Mouse (Mus musculus) heart, postnatal 36 days (tissue): ENCODE results near the gene Evl. TPM values are rescaled to one million over a fixed set of nuclear protein-coding genes. Genes with fewer than 3 reads are reported as not detected.
A peak's percentile ranks its signal among the peaks of the same experiment; 100 is the strongest.

Experiments used
- DNase-seq, 2 experiments: peaks; one replicate each; pipeline ENCODE4 v3.0.0; 2021 to 2022
- intact Hi-C: fragments of 180-260 bp; cut with DNase I; formaldehyde crosslinking; loops from one replicate; pipeline ENCODE4 v1.15.1; 2025
- total RNA-seq, 2 experiments: library from RNA; stranded (reverse); gene quantifications; 2 replicates each; pipeline ENCODE4 v1.2.3; 2021

Evl gene
- total RNA-seq, 2 experiments from 2014 or later = 46.8 to 48.7 TPM

DNA sequence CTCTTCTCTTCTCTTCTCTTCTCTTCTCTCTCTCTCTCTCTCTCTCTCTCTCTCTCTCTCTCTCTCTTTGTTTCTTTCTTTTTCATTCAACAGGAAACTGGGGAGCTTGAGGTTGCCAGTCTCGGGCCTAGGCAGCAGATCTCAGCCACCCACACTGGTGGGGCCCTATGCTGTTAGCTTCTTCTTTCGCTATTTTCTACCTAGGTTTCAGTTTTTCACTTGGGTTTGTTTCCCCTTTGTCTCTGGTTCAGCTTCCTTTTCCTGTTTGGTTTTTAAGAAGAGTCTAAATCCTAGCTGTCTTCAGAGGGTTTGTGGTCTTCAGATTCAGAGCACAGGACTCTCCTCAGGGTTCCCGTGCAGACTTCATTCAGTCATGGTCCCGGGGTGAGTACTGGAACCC, 81.0 kb downstream of the Evl start:
- intact Hi-C loops = no loop called here
- DNase-seq = no peak

DNA sequence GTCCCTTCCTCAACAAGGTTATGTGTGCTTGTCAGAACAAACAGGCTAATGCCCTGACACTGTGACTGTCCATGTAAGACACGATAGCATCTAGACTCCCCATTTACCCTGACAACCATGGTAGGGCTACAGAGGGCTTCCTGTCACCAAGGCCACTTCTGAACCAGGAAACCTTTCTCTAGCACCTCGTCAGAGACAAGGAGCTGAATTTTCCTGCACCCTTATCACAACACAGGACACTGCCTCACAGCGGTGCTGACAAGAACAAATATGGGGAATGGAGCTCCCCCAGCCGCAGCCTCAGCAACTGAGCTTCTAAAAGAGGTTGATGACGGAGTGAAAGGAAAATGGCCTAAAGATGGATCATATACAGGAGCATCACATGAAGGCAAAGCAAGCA, 82.9 kb downstream of the Evl start:
- intact Hi-C loops = no loop called here
- no peak for DNase-seq

DNA sequence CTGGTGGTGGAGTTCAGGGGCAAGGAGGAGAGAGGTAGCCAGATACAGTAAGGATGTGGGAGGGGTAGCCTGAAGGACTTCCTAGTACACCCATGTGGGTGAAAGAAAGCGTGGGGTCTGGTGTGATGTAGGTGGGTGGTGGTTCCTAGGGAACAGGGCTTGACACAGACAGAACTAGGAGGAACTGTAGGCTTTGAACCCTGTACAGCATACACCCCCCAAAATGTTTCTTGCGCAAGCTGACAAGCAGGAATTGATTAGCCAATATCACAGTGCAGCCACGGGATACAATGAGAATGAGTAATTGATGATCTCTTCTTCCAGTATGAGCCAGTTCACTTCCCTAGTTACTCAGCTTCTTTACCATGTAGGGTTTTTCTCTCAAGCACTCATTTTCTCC, 84.6 kb downstream of the Evl start:
- intact Hi-C loops = no loop called here
- no peak for DNase-seq

DNA sequence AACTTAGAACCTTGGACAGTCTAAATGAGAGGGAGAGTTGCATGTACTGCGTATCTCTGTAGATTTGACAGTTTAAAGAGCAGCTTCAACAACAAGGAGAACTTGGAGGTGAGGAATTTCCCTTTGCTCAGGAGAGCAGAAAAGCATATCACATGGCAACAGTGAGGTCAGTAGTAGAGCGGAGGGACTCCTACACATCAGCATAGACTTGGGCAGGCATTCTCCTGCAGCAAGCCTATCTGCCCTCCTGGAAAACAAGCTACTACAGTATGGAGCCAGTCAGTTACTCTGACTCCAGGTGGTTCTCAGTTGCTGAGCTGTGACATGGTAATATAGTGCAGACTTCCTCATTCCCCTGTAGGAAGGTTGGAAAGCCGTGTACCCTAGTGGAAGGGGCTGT, 87.5 kb downstream of the Evl start:
- intact Hi-C loops = no loop called here

DNA sequence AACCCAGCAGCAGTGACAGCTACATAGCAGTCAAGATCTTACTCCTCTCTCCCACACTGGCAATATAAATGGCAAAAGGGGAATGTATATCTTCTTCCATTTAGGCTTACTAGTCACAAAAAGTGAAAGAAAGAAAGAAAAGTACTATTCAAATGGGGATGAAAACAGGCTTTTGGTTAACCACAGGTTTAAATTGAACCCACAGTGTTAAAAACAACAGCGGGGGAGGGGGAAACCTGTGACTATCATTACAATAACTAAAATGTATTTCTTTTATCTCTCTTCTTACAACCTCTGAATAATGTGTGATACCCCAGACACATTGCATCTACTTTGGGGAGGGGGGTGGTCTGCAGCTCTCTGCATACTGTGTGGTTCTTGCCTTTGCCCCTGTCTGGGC, 91.7 kb downstream of the Evl start:
- intact Hi-C loops = no loop called here
- no peak for DNase-seq

More for the DNA sequence above, 87.5 kb downstream of the Evl start:
- DNase-seq = no peak

DNA sequence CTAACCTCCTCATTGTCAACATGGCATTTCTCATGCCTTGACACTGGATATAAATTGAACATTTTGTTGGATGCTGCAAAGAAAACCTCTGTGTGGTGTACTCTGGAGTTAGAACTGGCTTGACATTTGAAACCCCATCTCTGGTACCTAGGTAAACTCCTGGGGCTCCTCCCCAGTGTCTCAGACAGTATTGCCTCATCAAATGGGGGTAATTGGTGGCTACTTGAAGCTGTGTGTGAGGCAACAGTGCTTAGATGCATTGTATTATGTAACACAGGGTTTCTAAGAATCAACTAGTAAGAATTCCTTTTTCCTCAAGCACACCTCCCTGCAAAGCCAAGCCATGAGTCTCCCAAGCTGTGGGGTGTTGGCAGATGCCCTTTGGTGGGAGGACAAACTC, 93.3 kb downstream of the Evl start:
- no peak for DNase-seq
- intact Hi-C loops = no loop called here

DNA sequence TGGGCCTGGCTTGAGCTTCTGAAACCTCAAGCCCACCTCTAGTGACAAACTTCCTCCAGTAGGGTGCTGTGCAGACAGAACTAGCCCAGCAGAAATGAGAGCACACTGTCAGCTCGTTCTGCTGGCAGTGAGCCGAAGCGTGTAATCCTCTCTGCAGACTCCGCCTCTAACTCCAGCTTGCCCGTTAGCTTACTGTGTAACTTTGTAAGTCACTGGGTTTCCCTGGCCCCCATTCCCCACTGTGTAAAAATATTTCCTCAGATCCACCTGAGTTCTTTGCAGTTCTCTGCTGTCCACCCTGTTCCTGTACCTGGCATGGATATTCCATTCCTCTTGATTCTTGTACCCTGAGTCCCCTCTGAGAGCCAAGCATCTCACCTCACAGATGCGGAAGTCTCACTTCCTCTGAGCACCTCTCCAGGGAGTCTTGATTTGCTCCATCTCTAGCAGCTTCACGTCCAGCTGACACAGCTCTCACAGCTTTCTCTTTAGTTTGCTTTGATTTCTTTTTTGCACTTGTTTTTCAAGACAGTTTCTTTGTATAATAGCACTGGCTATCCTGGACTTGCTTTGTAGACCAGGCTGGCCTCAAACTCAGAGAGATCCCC, 96.6 kb downstream of the Evl start:
- intact Hi-C loops = loop anchor here (5.0 kb wide), 1 partner anchor 94 kb away; no protein-coding TSS in a partner anchor

DNA sequence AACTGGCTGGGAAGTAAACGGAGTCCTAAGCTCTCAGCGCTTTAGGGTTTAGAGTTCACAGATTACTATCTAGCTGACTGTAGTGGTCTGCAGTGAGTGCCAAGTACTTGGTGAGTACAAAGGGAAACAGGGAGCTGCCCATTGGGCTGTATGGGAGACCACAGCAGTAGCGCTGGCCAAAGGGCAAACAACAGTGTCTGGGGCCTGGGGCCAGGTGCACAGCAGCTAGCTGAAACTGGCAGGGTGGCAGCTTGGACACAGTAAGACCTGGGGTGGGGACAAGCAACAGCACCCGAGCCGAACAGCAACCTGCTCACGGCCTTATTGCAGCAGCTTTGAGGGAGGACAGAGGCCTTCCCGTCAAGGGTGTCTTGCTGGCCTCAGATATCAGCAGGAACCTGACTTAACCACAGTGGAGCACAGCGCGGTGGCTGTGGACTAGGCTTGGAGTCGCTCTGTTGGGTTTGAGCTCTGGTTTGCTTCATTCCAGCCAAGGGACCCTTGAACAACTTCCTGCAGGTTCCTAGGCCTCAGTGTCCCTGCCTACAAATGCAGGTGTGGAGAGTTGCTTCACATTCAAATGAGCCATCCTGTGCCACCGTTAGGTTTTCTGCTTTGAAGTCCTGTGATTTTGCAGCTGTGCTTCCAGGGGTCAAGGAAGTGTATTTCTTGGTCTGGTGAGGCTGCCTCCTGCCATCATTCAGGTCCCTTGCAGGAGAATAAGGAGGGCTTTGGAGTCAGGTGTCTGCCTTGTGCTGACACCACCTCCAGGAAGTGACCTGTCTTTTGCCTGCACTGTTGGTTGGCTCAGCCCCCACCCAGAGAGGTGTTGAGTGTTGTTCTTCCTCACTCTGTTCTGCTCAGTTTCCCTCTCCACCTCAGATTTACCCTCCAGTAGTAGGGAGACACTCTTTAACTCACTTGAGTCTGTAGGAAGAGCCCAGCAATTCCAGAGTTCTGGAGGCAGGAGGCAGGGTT, 99.1 kb downstream of the Evl start:
- intact Hi-C loops = loop anchor here (5.0 kb wide), 1 partner anchor 96 kb away; no protein-coding TSS in a partner anchor
- DNase-seq = no peak

More for the DNA sequence above, 96.6 kb downstream of the Evl start:
- peak; percentile 53 to 58 for DNase-seq

DNA sequence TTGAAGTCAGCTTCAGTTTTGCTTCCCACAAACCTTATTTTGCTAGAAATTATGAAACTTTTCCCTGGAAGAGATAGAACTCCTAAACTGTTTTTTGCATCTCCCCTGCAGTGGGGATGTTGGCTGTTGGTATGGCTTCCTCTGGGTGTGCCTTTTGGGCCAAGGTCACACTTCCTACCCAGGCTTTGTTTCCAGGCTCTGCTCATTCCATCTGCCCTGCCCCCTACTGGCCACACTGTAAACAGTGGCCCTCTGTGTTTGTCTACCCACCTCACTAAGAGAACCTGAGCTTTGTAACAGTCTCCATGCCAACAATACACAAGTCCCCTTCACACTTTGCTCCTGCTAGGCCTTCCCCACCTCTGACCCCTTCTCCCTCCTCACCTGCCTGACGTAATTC, 102.8 kb downstream of the Evl start:
- DNase-seq = peak; percentile 58 to 66
- intact Hi-C loops = loop anchor here (1.0 kb wide), 1 partner anchor 43 kb away; no protein-coding TSS in a partner anchor

DNA sequence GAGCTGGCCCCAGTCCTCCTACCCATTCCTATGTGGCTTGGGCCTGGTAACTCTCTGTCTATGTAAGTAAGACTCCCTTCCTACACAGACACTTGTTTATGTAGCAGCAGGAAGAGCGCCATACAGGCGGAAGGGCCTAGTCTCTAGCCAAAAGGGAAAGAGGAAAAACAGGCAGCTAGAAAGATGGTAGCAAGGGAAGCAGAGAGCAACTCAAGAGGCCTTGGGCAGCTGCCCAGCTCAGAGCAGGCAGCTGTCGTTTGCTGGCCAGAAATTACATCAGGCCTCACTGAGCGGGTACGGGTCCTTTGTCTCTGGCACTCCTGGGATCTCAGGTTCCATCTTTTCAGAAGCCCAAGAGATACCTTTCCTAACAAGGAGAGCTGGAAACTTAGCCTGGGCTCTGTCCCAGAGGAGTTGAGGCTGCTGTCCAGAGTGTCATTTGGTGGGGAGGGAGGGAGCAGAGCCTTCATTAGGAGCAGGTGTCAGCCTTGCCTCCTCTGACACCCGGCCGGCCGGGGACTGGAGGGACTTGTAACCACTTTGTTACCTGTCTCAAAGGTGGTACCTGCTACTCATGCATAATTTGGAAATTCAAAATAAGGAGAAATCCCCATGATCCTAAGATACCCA, 114.2 kb downstream of the Evl start:
- intact Hi-C loops = no loop called here
- DNase-seq = no peak

DNA sequence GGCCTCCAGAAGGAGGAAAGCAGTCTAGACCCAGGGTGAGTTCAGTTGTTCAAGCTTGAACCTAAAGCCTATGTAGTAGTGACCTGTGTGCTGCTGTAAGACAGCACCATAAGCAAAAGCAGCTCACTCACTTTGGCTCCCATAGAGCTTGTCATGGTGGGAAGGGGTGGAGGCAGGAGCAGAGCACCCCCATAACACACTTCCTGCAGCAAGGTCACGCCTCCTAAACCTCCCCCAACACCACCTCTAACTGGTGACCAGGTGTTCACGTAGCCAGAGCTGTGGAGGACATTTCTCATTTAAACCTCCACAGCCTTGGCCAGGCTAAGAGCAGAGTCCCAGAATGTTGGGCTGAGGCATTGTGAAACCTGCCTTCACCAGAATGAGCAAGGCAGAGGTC, 117.0 kb downstream of the Evl start:
- no peak for DNase-seq
- intact Hi-C loops = no loop called here

DNA sequence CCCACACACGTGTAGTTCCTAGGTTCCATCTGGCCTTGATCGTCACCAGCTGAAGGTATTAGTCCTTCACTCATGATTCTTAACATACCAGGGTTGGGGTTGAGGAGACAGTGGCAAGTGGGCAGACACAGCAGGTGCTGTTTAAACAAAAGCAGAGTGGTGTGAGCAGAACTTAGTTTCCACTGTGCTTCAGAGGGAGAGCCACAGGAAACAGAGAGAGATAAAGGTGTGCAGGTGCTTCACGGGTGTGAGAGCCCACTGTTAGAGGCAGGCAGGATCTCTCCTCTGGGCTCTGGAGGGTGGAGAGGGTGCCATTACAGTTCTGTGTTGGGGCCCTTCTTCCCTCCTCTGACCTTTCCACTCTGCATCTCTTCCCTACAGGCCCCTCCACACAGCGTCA, 118.4 kb downstream of the Evl start:
- no peak for DNase-seq
- intact Hi-C loops = no loop called here

DNA sequence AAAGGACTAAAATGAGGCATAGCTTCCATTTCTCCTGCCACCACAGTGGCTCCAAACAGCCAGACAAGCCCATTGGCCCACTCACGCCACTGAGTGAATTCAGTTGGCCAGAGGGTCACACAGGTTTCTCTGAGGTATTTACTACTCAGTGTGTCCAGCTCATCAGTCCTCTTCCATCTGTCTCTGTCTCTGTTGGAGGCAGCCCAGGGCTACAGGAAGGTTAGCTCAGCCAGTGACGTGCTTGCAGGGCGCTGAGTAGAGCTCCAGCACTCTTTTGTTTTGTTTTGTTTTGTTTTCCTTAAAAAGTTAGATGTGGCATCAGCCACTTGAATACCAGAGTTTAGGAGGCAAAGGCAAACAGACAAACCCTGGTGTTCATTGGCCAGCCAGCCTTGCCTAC, 119.0 kb downstream of the Evl start:
- intact Hi-C loops = no loop called here
- DNase-seq = no peak

DNA sequence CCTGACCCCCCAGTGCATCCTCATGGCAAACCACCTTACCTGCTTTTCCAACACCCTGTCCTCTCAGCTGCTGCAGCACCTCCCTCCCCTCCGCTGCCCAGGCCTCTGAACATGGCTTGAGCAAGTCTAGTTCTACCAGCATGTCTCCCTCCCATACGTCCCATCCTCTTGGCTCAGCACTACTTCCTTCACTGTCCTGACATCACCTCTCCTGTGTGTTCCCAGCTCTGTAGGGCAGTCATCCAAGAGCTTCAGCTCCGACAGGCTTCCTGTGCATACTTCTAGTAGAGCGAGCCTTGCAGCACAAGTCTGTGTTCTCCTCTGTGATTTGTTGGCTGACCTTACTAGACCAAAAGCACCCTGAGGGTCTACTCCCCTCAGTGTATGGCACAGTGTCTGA, 120.0 kb downstream of the Evl start:
- peak; percentile 55 to 58 for DNase-seq
- intact Hi-C loops = no loop called here

DNA sequence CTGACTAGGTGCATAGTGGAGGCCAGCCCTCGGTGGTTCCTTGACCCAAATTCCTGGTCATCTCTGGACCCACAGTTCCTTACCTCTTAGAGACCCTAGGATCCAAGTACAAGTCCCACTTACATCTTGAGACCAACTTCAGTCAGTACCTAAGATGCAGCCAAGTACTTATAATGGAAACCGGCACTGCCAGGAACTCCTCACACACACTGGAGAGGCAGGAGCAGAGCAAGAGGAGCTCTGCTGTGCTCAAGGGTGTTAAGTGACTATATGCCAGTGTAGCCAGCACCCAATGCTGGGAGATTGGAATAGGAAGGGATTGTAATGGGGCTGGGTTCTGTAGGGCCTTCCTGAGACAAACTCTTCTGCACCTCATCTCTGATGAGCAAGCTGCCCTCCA, 120.4 kb downstream of the Evl start:
- no peak for DNase-seq
- intact Hi-C loops = no loop called here

DNA sequence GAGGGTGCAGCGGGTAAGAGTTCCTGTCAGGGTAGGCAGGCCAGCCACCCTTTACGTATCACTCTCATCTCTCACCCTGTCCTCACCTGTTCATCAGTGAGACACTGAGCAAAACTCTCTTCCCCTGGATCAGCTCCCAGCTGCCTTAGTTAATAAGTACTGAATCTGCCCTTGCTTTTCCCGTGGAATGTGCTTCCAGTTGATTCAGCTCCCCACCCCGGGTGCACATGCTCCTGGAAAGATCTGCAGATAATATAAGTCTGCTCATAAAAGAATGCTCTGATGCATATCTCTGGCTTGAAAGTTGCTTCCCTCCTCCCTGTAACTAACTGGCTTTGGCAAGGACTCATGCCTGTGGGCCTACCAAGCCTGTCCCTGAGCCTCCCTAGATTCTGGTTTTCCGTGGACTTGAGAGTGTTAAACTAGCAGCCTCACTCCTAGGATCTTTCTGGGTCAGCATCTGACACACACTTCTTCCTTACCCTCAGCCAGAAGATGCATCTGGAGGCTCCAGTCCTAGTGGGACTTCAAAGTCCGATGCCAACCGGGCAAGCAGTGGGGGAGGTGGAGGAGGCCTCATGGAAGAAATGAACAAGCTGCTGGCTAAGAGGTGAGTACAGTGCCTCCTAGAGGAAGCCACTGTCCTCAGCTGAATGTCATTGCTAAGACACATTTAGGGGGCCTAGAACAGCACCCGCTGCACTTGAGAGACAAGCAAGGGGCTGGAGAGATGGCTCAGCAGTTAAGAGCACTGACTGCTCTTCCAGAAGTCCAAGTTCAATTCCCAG, 121.3 kb downstream of the Evl start:
- DNase-seq = no peak
- intact Hi-C loops = no loop called here

DNA sequence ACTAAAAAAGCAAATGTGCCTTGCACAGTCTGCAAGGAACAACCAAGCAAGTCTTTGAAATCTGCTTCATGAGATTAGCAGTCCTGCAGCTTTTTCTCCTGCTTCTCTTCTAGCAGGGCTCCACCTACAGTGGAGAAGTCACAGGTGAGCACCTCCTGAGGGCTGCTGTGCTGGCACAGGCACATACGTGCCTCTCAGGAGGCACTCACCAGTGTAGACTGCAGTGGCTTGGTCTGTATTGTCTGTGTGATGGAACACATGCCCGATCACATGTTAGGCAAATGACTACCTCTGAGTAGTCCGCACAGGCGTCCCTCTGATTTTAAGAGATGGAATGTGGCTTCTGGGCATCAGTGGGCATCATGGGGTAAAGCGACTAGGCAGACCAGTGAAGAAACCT, 122.6 kb downstream of the Evl start:
- no peak for DNase-seq
- intact Hi-C loops = no loop called here

DNA sequence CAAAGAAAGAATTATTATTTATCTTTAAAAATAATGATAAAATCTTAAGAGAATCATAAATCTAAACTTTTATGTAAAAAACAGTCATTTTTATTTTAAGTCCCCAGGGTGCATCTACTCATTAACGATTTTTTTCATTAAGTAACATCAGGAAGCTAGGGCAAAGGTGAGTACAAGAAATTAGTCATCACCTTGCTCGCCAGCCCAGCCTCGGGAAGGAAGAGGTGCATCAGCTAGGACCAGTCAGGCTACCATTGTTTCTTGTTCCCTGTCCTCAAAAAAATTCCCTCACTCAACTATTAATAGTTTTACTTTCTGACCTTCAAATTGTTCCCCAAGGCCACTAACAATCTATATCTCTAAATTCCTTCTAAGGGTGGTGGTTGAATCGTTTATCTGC, 123.8 kb downstream of the Evl start:
- intact Hi-C loops = no loop called here
- no peak for DNase-seq

DNA sequence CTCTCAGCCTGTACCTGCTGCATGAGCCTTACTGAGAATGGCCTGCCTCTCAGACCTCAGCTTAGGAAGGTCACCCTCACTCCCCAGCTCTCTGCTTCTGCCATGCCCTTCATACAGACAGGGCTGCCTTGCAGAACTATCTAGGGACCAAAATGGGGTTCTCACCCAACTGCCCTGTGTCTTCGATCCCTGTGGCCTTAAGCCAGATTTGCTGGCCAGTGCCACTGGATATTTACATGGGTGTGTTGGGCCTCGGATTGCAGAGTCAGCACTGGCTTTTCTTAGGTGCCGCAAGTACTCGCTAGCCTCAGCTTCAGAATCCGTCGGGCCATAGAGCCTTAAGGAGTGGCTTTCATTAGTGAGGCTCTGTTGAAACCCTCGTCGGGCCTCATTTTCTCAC, 126.3 kb downstream of the Evl start:
- intact Hi-C loops = no loop called here
- no peak for DNase-seq

DNA sequence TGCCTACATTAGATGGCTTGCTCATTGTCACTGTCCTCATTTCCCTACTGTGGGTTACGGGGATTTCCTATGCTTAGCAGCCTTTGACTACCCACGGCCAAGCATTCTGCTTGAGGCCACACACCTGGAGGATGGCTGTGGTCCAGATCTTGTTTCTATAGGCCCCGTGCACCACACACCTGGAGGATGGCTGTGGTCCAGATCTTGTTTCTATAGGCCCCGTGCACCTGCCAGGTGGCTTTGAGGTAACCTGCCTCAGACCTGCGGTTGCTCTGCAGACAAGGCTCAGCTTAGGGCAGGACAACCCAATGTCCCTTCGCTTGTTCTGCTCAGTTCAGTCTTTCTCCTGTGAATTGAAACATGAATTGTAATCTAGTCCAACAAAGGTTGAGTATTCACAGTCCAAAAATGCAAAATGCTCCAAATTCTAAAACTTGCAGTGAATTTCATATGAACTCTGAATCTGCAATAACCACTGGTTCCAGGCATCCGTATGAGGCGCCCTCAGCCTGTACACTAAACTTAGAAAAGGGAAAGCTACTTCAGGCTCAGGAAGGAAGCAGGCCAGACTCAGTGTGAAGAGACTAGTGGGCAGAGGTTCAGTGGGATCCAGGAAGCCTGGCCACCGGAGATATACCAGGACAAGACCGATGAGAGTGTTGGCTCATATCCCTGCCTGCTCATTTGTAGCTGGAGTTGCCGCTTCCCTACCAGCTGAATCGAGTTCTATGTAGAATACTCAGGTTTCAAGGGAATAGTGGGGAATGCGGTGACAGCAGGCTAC, 127.9 kb downstream of the Evl start:
- intact Hi-C loops = no loop called here
- no peak for DNase-seq
